Mouse (Mus musculus) intestine, embryonic 14.5 days (tissue): Measurements from ENCODE around the gene Gatad2b. TPM values are rescaled to one million over a fixed set of nuclear protein-coding genes. Genes with fewer than 3 reads are reported as not detected.

Source experiments
- ATAC-seq: fragments of 200-750 bp; cut with Nextera tagmentation; replicated peaks from 2 replicates; pipeline ENCODE4 v1.8.0; 2017; ENCODE audit warnings: low read depth, moderate number of reproducible peaks, moderate TSS enrichment, moderate library complexity; ENCODE audit not compliant: low FRiP score, low TSS enrichment
- DNase-seq: peaks from one replicate; pipeline ENCODE4 v3.0.0-alpha.2; 2018; ENCODE audit warnings: low spot score
- H3K27ac ChIP-seq: fragments of 300-500 bp; sonication (generic); 2 replicates; pipeline ENCODE4 v1.5.1; 2014; ENCODE audit warnings: low read depth, mild to moderate bottlenecking, control low read depth
- H3K27me3 ChIP-seq: fragments of 300-500 bp; sonication (generic); replicated peaks from 2 replicates; pipeline ENCODE4 v1.6.1; 2014; ENCODE audit warnings: low read length, control low read depth; ENCODE audit not compliant: control insufficient read depth, insufficient read depth
- H3K36me3 ChIP-seq: fragments of 300-500 bp; sonication (generic); 2 replicates; pipeline ENCODE4 v1.6.1; 2014; ENCODE audit warnings: low read length, control low read depth; ENCODE audit not compliant: control insufficient read depth, insufficient read depth
- H3K4me1 ChIP-seq: fragments of 300-500 bp; sonication (generic); replicated peaks from 2 replicates; pipeline ENCODE4 v1.6.1; 2014; ENCODE audit warnings: low read length, control low read depth, mixed read lengths; ENCODE audit not compliant: control insufficient read depth, insufficient read depth
- H3K4me2 ChIP-seq: fragments of 300-500 bp; sonication (generic); 2 replicates; pipeline ENCODE4 v1.6.1; 2014; ENCODE audit warnings: low read length
- H3K4me3 ChIP-seq: fragments of 300-500 bp; sonication (generic); 2 replicates; pipeline ENCODE4 v1.5.1; 2014; ENCODE audit warnings: low read depth, low read length, control low read depth, mixed read lengths
- H3K9ac ChIP-seq: fragments of 300-500 bp; sonication (generic); 2 replicates; pipeline ENCODE4 v1.6.1; 2014; ENCODE audit warnings: mild to moderate bottlenecking, low read length
- H3K9me3 ChIP-seq: fragments of 300-500 bp; sonication (generic); 2 replicates; pipeline ENCODE4 v1.6.1; 2016; ENCODE audit warnings: low read length, control low read depth; ENCODE audit not compliant: control insufficient read depth
- WGBS: fragments of 180-500 bp; shearing (Covaris S2); extraction: QIAGEN DNeasy Blood & Tissue Kit; methylation state at CpG from one replicate; pipeline ENCODE4 v1.1.7; 2014; 5-methylcytosine and 5-hydroxymethylcytosine counted together
- polyA plus RNA-seq: library from polyadenylated mRNA; unstranded; fragments of >200 nt; fragmentation: Nextera tagmentation; extraction: Ambion mirVana; gene quantifications from 2 replicates; pipeline ENCODE4 v1.2.1, GENCODE M21; 2014

Gatad2b gene
- polyA plus RNA-seq, 1 experiment from 2014 or later = 16.0 TPM

DNA sequence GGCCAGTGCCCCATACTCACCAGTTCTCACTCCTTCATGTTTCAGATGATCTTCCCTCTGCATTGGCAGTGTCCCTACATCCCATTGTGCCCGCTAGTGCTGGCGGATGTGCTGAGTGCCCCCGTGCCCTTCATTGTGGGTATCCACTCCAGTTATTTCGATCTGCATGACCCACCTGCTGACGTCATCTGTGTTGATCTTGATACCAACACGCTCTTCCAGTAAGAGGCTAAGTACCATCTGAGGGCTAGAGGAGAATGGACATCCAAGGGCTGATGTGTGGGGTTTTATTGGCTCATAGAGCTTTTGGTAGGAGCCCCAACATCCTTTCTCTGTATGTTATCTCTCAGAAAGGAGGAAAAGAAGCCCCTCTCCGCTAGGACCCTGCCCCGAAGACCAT is 22.2 kb upstream of the Gatad2b start:
- Histone ChIP-seq H3K9me3 (no peaks in the 10 kb centered on the region), H3K36me3 (peaks cover 42% of the 10 kb centered on the region), H3K4me1 (peaks cover 10% of the 10 kb centered on the region), H3K9ac (no peak overlapping the region), H3K4me2 (no peak overlapping the region), H3K4me3 (no peak overlapping the region), H3K27me3 (no peaks in the 10 kb centered on the region), H3K27ac (no peak overlapping the region)
- 95% methylated on average over 8 of the region's 8 CpGs for WGBS
- DNase-seq (no peak), ATAC-seq (no peak)

DNA sequence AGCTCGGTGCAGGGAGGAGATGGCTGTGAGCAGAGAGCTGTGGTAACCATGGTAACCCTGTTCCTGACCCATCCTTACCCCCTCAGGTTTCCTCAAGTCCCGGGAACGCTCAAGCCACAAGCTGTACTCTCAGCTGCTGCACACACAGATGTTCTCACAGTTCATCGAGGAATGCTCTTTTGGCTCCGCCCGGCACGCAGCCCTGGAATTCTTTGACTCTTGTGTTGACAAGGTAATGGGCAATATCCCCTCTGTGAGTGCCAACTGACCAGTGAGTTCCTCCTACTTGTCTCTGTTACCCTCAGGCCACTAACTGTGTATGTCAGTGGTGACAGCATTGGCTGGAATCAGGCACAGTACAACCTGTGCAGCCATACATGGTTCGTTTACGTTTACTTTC is 20.8 kb upstream of the Gatad2b start:
- WGBS = 60% methylated on average over 9 of the region's 9 CpGs
- no peaks in the 10 kb centered on the region; the same call in 1 of the 2 replicates for H3K4me1 ChIP-seq
- H3K4me2 ChIP-seq = no peak overlapping the region
- DNase-seq = no peak
- no peak overlapping the region for H3K27ac ChIP-seq
- ATAC-seq = no peak
- H3K36me3 ChIP-seq = peaks cover 49% of the 10 kb centered on the region
- H3K4me3 ChIP-seq = no peak overlapping the region
- H3K9ac ChIP-seq = no peak overlapping the region
- no peaks in the 10 kb centered on the region for H3K9me3 ChIP-seq
- H3K27me3 ChIP-seq = no peaks in the 10 kb centered on the region

DNA sequence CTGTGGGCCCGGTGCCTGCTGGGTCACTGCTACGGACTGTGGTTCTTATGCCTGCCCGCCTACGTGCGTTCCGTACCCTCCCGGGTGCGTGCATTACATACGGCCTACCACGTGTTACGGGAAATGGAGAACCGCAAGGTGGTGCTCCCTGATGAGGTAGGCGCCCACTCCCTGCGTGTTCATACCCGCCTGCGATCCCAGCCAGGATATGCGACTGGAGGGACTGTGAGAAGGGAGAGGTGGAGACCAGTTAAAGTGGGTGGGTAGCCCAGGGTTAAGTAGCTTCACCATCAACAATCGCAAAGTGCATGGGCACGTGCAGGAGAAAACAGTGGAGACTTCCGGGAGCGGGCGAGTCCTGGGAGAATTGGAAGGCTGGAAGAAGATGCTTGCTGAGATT is 19.1 kb upstream of the Gatad2b start:
- H3K4me1 ChIP-seq = no peaks in the 10 kb centered on the region; the same call in 1 of the 2 replicates
- H3K4me3 ChIP-seq = no peak overlapping the region
- H3K27me3 ChIP-seq = no peaks in the 10 kb centered on the region
- no peaks in the 10 kb centered on the region for H3K9me3 ChIP-seq
- no peak overlapping the region for H3K27ac ChIP-seq
- no peak overlapping the region for H3K4me2 ChIP-seq
- DNase-seq = no peak
- 95% methylated on average over 22 of the region's 22 CpGs for WGBS
- no peak for ATAC-seq
- H3K36me3 ChIP-seq = peaks cover 60% of the 10 kb centered on the region
- H3K9ac ChIP-seq = no peak overlapping the region

DNA sequence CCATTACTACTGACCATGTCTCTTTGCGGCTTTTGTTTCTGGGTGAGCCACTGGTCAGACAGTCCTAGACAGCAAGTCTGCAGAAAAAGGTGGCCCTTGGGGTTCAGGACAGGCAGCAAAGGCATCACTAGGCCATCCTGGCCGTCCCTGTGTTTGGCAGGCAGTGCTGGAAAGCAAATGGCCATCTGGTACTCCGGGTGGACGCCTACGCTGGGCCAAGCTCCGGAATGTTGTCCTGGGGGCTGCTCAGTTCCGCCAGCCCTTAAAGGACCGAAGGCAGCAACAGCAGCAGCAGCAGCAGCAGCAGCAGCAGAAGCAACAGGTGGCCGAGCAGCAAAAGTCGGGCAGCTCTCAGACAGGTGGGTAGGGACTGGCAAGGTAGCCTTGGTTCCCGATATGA is 17.7 kb upstream of the Gatad2b start:
- no peak for ATAC-seq
- 93% methylated on average over 11 of the region's 11 CpGs for WGBS
- H3K9ac ChIP-seq = no peak overlapping the region
- H3K4me1 ChIP-seq = no peaks in the 10 kb centered on the region; the same call in 1 of the 2 replicates
- H3K4me2 ChIP-seq = no peak overlapping the region
- H3K4me3 ChIP-seq = no peak overlapping the region
- H3K27ac ChIP-seq = no peak overlapping the region
- no peak for DNase-seq
- peaks cover 66% of the 10 kb centered on the region for H3K36me3 ChIP-seq
- H3K27me3 ChIP-seq = no peaks in the 10 kb centered on the region
- no peaks in the 10 kb centered on the region for H3K9me3 ChIP-seq

DNA sequence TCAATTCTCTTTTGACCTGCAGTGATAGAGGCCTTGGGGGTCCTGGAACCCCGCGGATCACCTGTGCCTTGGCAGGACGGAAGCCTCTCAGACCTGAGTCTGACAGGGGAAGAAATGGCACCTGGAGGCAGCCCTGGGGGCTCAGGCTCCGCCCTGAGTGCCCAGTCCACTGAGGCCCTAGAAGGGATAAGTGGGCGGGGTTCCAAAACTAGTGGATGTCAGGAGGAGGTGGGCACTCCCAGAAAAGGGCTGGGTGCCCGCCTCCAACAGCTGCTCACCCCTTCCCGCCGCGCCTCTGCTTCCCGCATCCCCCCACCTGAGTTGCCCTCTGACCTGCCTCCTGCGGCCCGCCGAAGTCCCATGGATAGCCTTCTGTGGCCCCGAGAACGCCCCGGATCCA is 16.1 kb upstream of the Gatad2b start:
- Histone ChIP-seq H3K36me3 (peaks cover 62% of the 10 kb centered on the region), H3K9ac (no peak overlapping the region)

DNA sequence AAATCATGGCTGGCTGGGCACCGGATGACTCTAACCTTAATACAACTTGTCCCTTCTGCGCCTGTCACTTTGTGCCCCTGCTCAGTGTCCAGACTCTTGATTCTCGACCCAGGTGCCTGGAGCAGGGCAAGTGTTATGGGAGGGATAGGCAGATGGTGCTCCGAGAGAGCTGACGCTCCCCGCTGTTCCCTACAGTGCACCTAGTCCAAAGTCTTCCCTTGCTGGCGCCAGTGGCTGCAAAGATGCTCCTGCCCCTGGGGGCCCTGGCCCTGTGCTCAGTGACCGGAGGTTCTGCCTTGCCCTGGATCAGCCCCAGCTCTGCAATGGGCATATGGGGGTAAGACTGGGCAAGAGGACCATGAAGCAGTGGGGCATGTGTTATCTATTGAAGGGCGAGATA is 15.2 kb upstream of the Gatad2b start:
- Histone ChIP-seq H3K36me3 (peaks cover 61% of the 10 kb centered on the region), H3K27ac (no peak overlapping the region), H3K4me1 (no peaks in the 10 kb centered on the region), H3K27me3 (no peaks in the 10 kb centered on the region), H3K4me3 (no peak overlapping the region), H3K9me3 (no peaks in the 10 kb centered on the region), H3K9ac (no peak overlapping the region), H3K4me2 (no peak overlapping the region)
- WGBS = 89% methylated on average over 9 of the region's 9 CpGs
- no peak for DNase-seq
- no peak for ATAC-seq

More for the DNA sequence above, 16.1 kb upstream of the Gatad2b start:
- Histone ChIP-seq H3K4me3 (no peak overlapping the region), H3K9me3 (no peaks in the 10 kb centered on the region), H3K27ac (no peak overlapping the region), H3K4me2 (no peak overlapping the region), H3K4me1 (no peaks in the 10 kb centered on the region), H3K27me3 (no peaks in the 10 kb centered on the region)
- ATAC-seq = no peak
- WGBS = 44% methylated on average over 15 of the region's 16 CpGs
- DNase-seq = no peak

DNA sequence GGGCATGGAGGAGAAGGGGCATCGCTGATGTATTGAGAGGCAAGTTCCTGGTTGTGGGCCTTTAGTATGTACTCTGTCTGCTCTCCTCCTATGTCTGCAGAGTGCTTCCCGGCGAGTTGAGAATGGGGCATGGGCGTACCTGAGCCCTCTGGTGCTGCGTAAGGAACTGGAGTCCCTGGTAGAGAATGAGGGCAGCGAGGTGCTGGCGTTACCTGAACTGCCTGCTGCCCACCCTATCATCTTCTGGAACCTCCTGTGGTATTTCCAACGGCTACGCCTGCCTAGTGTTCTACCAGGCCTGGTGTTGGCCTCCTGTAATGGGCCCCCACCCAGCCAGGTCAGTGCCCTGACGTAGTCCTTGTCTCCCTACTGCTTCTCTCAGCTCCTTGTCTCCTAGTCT is 14.8 kb upstream of the Gatad2b start:
- DNase-seq (no peak), ATAC-seq (no peak)
- Histone ChIP-seq H3K4me3 (no peak overlapping the region), H3K9me3 (no peaks in the 10 kb centered on the region), H3K27ac (no peak overlapping the region), H3K9ac (no peak overlapping the region), H3K4me1 (no peaks in the 10 kb centered on the region), H3K27me3 (no peaks in the 10 kb centered on the region), H3K4me2 (no peak overlapping the region), H3K36me3 (peaks cover 59% of the 10 kb centered on the region)
- WGBS = 93% methylated on average over 10 of the region's 10 CpGs

DNA sequence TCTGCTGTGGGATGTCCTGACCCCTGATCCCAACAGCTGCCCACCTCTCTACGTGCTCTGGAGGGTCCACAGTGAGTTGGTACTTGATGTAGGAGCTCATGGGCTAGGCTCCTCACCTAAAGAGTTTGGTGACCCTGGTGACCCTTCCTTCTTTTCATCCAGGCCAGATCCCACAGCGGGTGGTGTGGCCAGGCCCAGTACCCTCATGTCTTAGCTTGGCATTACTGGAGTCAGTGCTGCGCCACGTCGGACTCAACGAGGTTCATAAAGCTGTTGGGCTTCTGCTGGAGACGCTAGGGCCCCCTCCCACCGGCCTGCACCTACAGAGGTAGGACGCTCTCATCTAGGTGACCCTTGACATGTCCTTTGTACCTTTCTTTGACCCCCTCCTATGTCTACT is 13.8 kb upstream of the Gatad2b start:
- H3K27me3 ChIP-seq = no peaks in the 10 kb centered on the region
- H3K4me2 ChIP-seq = no peak overlapping the region
- H3K9me3 ChIP-seq = no peaks in the 10 kb centered on the region
- WGBS = 93% methylated on average over 9 of the region's 9 CpGs
- ATAC-seq = no peak
- H3K36me3 ChIP-seq = peaks cover 50% of the 10 kb centered on the region
- H3K4me3 ChIP-seq = no peak overlapping the region
- H3K9ac ChIP-seq = no peak overlapping the region
- DNase-seq = no peak
- H3K27ac ChIP-seq = no peak overlapping the region
- no peaks in the 10 kb centered on the region for H3K4me1 ChIP-seq

DNA sequence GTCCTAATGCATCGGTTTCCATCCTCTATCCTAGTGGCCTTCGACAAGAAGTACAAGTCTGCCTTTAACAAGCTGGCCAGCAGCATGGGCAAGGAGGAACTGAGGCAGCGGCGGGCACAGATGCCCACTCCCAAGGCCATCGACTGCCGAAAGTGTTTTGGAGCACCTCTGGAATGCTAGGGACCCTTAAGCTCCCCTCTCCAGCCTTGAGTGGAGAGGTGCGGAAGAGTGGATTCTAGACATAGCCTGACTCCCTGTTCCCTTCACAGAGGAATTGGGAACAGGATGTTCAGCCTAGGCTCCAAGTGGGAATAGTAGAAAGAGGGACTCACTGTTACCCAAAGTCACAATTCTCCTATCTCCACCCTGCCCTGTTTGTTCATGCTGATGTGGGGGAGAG is 13.2 kb upstream of the Gatad2b start:
- Histone ChIP-seq H3K4me1 (no peaks in the 10 kb centered on the region), H3K4me3 (no peak overlapping the region), H3K27ac (no peak overlapping the region), H3K4me2 (no peak overlapping the region), H3K9ac (no peak overlapping the region), H3K27me3 (no peaks in the 10 kb centered on the region), H3K36me3 (peaks cover 46% of the 10 kb centered on the region), H3K9me3 (no peaks in the 10 kb centered on the region)
- 93% methylated on average over 7 of the region's 7 CpGs for WGBS
- DNase-seq (no peak), ATAC-seq (no peak)
